Mouse (Mus musculus) myocyte (in vitro differentiated cells): ENCODE measurements at regions not wholly inside any gene's neighbourhood (a gene's known extent, or its start where the extent isn't known, plus 50 kb on each side); places are given as distances from the start of the nearest gene placed in this dataset.

Experiments used
- CEBPB ChIP-seq: IDR thresholded peaks from 2 replicates; pipeline ENCODE4 v1.6.1; 2011; ENCODE audit warnings: mild to moderate bottlenecking, moderate library complexity; ENCODE audit not compliant: poor library complexity, insufficient read depth, severe bottlenecking
- E2F4 ChIP-seq: IDR thresholded peaks from one replicate; pipeline ENCODE4 v1.6.1; 2011; ENCODE audit warnings: mild to moderate bottlenecking, control low read depth, moderate library complexity; ENCODE audit not compliant: insufficient read depth
- MAX ChIP-seq: IDR thresholded peaks from one replicate; pipeline ENCODE4 v1.6.1; 2011; ENCODE audit warnings: low read depth, mild to moderate bottlenecking, control low read depth
- MYOD1 ChIP-seq, 3 experiments: IDR thresholded peaks; one replicate each; pipeline ENCODE4 v1.6.1; 2011; ENCODE audit warnings: control low read depth in 2 of 3, low read depth in 2 of 3, mild to moderate bottlenecking in 2 of 3, moderate library complexity in 1 of 3; ENCODE audit not compliant: insufficient read length in 2 of 3, control insufficient read depth in 1 of 3
- MYOG ChIP-seq, 3 experiments: IDR thresholded peaks; one replicate each; pipeline ENCODE4 v1.6.1; 2011; ENCODE audit warnings: control low read depth in 2 of 3, low read depth in 2 of 3, mild to moderate bottlenecking in 2 of 3; ENCODE audit not compliant: insufficient read length in 2 of 3, control insufficient read depth in 1 of 3, insufficient read depth in 1 of 3
- POLR2A ChIP-seq: IDR thresholded peaks from one replicate; pipeline ENCODE4 v1.6.1; 2011; ENCODE audit warnings: low read depth, mild to moderate bottlenecking, control low read depth, moderate library complexity; ENCODE audit not compliant: insufficient read length
- POLR2AphosphoS2 ChIP-seq: IDR thresholded peaks from one replicate; pipeline ENCODE4 v1.6.1; 2011; ENCODE audit warnings: low read depth, control low read depth; ENCODE audit not compliant: insufficient read length
- TCF12 ChIP-seq: IDR thresholded peaks from one replicate; pipeline ENCODE4 v1.6.1; 2011; ENCODE audit warnings: mild to moderate bottlenecking, control low read depth; ENCODE audit not compliant: poor library complexity, insufficient read depth, severe bottlenecking
- USF1 ChIP-seq: IDR thresholded peaks from one replicate; pipeline ENCODE4 v1.6.1; 2011; ENCODE audit warnings: low read depth, mild to moderate bottlenecking, control low read depth, moderate library complexity

DNA sequence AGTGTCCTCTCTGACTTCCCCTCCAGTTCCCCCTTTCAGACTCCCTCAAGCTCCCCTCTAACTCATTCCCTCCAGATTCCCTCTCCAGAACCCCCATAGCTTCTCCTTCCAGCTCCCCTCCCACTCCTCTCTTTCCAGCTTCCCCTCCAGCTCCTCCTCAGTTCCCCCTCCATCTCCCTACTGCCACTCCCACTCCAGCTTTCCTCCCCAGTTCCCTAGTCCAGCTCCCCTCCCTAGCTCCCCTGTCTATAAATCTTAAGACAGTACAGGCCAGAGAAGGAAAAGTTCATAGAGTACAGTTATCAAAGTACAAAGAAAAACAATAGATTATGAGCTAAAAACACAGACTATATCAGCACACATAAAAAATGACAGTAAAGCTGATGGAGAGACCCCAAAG, 173.6 kb upstream of the Dcbld2 start:
- no peak for TF ChIP-seq POLR2AphosphoS2
- no peak for TF ChIP-seq USF1
- no peak for TF ChIP-seq POLR2A
- no peak for TF ChIP-seq E2F4
- no peak for TF ChIP-seq TCF12
- no peak for TF ChIP-seq MYOG (IDR thresholded peaks at IDR 0.05; ENCODE audit: control insufficient read depth in 1 of 3, insufficient read depth in 1 of 3, insufficient read length in 2 of 3, low read depth in 2 of 3)
- TF ChIP-seq CEBPB: no peak
- no peak for TF ChIP-seq MAX
- TF ChIP-seq MYOD1 (IDR thresholded peaks at IDR 0.05; ENCODE audit: control insufficient read depth in 1 of 3, insufficient read length in 2 of 3, low read depth in 2 of 3): no peak
